In the genomic region with DNA sequence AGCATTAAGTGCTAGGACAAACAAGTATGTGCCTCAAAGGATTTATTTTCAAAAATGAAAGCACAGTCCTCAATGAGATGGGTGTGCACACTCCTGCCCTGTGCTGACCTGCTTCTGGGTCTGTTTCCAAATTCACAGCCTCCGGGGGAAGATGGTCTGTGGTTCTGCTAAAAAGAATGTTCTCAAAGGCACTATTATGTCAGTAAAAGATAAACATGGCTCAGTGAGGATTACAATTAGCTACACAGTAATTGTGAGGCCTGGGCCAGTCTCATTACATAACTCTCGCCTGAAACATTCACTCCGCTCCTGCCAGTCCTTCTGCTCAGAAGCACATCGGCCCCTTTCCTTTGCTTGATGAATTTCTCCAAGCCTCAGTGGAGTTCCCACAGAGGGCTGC, we compare ENCODE assay signal across 10 mouse cellular contexts. TPM values are rescaled to one million over a fixed set of nuclear protein-coding genes. Genes with fewer than 3 reads are reported as not detected.
DNase-seq lines count a peak whose midpoint lies in the region; ATAC-seq lines count a peak whose summit lies in the region.
"Had no signal": no experiment of that assay in that cellular context is flagged by ENCODE, and none has a peak within 500 bp of the region (broad histone marks: within the 10 kb centered on the region; RNA-seq: fewer than 3 reads in every experiment).

No protein-coding gene starts in this region.

- H3K4me3 ChIP-seq in midbrain, embryonic 12.5 days = no peak overlapping the region
- H3K4me3 ChIP-seq in midbrain, embryonic 16.5 days (ENCODE audit: low read depth, low read length) = no peak overlapping the region
- H3K4me3 ChIP-seq: lung, embryonic 15.5 days had no signal

- H3K36me3 ChIP-seq in midbrain, embryonic 12.5 days = 0 out of 2 replicates have a peak, but pooled peaks cover 24% of the 10 kb centered on the region
- no peaks in the 10 kb centered on the region for H3K36me3 ChIP-seq in midbrain, embryonic 16.5 days (ENCODE audit: control insufficient read depth, insufficient read depth, low read length)

- H3K27me3 ChIP-seq in midbrain, embryonic 12.5 days = no peaks in the 10 kb centered on the region
- no peaks in the 10 kb centered on the region for H3K27me3 ChIP-seq in midbrain, embryonic 16.5 days (ENCODE audit: control insufficient read depth, insufficient read depth, low read depth, low read length)
- H3K27me3 ChIP-seq: lung, embryonic 15.5 days had no signal

- no peak for ATAC-seq in midbrain, embryonic 12.5 days (ENCODE audit: low FRiP score, low read depth)
- no peak for ATAC-seq in midbrain, embryonic 16.5 days
- ATAC-seq: intestine, postnatal 0 days had no signal

- WGBS in midbrain, embryonic 12.5 days = 71% methylated on average over 4 of the region's 4 CpGs
- WGBS in midbrain, embryonic 16.5 days = 56% methylated on average over 4 of the region's 4 CpGs

- peak; percentile 95 for DNase-seq in heart, adult 11 months
- no peak for DNase-seq in heart, postnatal 4 days
- peak; percentile 35 for DNase-seq in kidney, postnatal 10 days
- DNase-seq in telencephalon, adult 2 months (ENCODE audit: low read depth, low spot score) = peak; percentile 46
- no peak for DNase-seq in spleen, postnatal 36 days (ENCODE audit: low spot score in 2 of 2)
- no peak for DNase-seq in ovary, postnatal 14 days (ENCODE audit: low spot score)

- H3K9me3 ChIP-seq in midbrain, embryonic 12.5 days = no peaks in the 10 kb centered on the region
- H3K9me3 ChIP-seq in midbrain, embryonic 16.5 days (replicated peaks; ENCODE audit: control insufficient read depth, low read length, poor library complexity, severe bottlenecking) = no peaks in the 10 kb centered on the region
- H3K9me3 ChIP-seq: lung, embryonic 15.5 days had no signal

- no peak overlapping the region for H3K4me2 ChIP-seq in midbrain, embryonic 12.5 days (replicated peaks)
- no peak overlapping the region for H3K4me2 ChIP-seq in midbrain, embryonic 16.5 days (ENCODE audit: low read length)
- H3K4me2 ChIP-seq: lung, embryonic 15.5 days had no signal

- H3K27ac ChIP-seq in midbrain, embryonic 12.5 days (replicated peaks) = 0 out of 2 replicates have a peak overlapping the region, but pooled peaks have one; percentile 25
- no peak overlapping the region for H3K27ac ChIP-seq in midbrain, embryonic 16.5 days (ENCODE audit: low read length)
- H3K27ac ChIP-seq: lung, embryonic 15.5 days had no signal

- H3K4me1 ChIP-seq in midbrain, embryonic 12.5 days = no peaks in the 10 kb centered on the region
- H3K4me1 ChIP-seq in midbrain, embryonic 16.5 days (ENCODE audit: control insufficient read depth, insufficient read depth, low read length) = no peaks in the 10 kb centered on the region
- H3K4me1 ChIP-seq: lung, embryonic 15.5 days had no signal

- H3K9ac ChIP-seq in midbrain, embryonic 12.5 days (replicated peaks) = no peak overlapping the region
- no peak overlapping the region for H3K9ac ChIP-seq in midbrain, embryonic 16.5 days (ENCODE audit: low read depth, low read length)
- H3K9ac ChIP-seq: lung, embryonic 15.5 days had no signal

RNA-seq across cellular contexts. Expression of gene Crlf3, which starts 18.6 kb away (rescaled TPM):
- total RNA-seq in heart, postnatal 4 days (2021) = 10 to 100 TPM; 24.0 to 25.4 TPM
- 22.6 and 24.6 TPM in 2 replicates for polyA plus RNA-seq in midbrain, embryonic 12.5 days (2016; fragmentation: Nextera tagmentation; extraction: Ambion mirVana)
- 10.4 and 12.7 TPM in 2 replicates for polyA plus RNA-seq in midbrain, embryonic 16.5 days (2015; fragmentation: Nextera tagmentation; extraction: Ambion mirVana)

RNA-seq across cellular contexts. Expression of gene Atad5, which starts 27.0 kb away (rescaled TPM):
- total RNA-seq in heart, postnatal 4 days (2021) = 1 to 10 TPM; 8.2 to 8.8 TPM
- 13.8 and 14.5 TPM in 2 replicates for polyA plus RNA-seq in midbrain, embryonic 12.5 days (2016; fragmentation: Nextera tagmentation; extraction: Ambion mirVana)
- polyA plus RNA-seq in midbrain, embryonic 16.5 days (2015; fragmentation: Nextera tagmentation; extraction: Ambion mirVana) = 4.3 and 5.1 TPM in 2 replicates

Comparison
In these comparisons a context has a peak if more than half of its experiments do, and no peak if none do; other contexts are left out.
1. DNase-seq: peak in heart, adult 11 months (single experiment), kidney, postnatal 10 days (single experiment) and telencephalon, adult 2 months (single experiment); none in heart, postnatal 4 days (single experiment), spleen, postnatal 36 days (0 of 2) and ovary, postnatal 14 days (single experiment).